Mouse (Mus musculus): ENCODE results near the gene Slc6a4. TPM values are rescaled to one million over a fixed set of nuclear protein-coding genes. Genes with fewer than 3 reads are reported as not detected.

The Slc6a4 gene
- polyA plus RNA-seq, 1 experiment from 2014 or later, result 2.0 TPM

- Histone ChIP-seq H3K36me3 (replicated peaks; ENCODE audit: insufficient read depth, low read length) (no peaks in the 10 kb centered on the region), H3K9me3 (ENCODE audit: low read length) (no peaks in the 10 kb centered on the region), H3K27ac (ENCODE audit: low read depth) (no peak overlapping the region), H3K4me2 (ENCODE audit: low read depth, low read length) (no peak overlapping the region), H3K27me3 (ENCODE audit: insufficient read depth, low read length) (no peaks in the 10 kb centered on the region), H3K9ac (replicated peaks) (no peak overlapping the region), H3K4me3 (ENCODE audit: low read depth, low read length) (no peak overlapping the region), H3K4me1 (ENCODE audit: insufficient read depth) (peaks cover 8% of the 10 kb centered on the region)
- no peak for TF ChIP-seq EP300 (IDR thresholded peaks at IDR 0.05; ENCODE audit: low read depth)
- TF ChIP-seq CTCF (IDR thresholded peaks at IDR 0.05; ENCODE audit: low read depth), result peak; percentile 65
- DNase-seq, result no peak
- no peak for ATAC-seq
- 55% methylated on average over 3 of the region's 3 CpGs for WGBS (ENCODE audit: insufficient replicate concordance)
These were observed 28.2 kb downstream of the Slc6a4 start for GRCm38 (mm10) chr11:77026559-77026958.

- DNase-seq (no peak), ATAC-seq (peak; percentile 55; the same call in 1 of the 2 replicates)
- H3K27me3 ChIP-seq (ENCODE audit: insufficient read depth, low read length), result no peaks in the 10 kb centered on the region
- H3K4me2 ChIP-seq (ENCODE audit: low read depth, low read length), result no peak overlapping the region
- no peaks in the 10 kb centered on the region for H3K36me3 ChIP-seq (replicated peaks; ENCODE audit: insufficient read depth, low read length)
- no peak overlapping the region for H3K9ac ChIP-seq (replicated peaks)
- H3K4me3 ChIP-seq (ENCODE audit: low read depth, low read length), result no peak overlapping the region
- H3K27ac ChIP-seq (ENCODE audit: low read depth), result no peak overlapping the region
- peaks cover 2% of the 10 kb centered on the region; the same call in 1 of the 2 replicates for H3K4me1 ChIP-seq (ENCODE audit: insufficient read depth)
- WGBS (ENCODE audit: insufficient replicate concordance), result 71% methylated on average over 3 of the region's 3 CpGs
- no peaks in the 10 kb centered on the region for H3K9me3 ChIP-seq (ENCODE audit: low read length)
- TF ChIP-seq EP300 (IDR thresholded peaks at IDR 0.05; ENCODE audit: low read depth) (no peak), CTCF (IDR thresholded peaks at IDR 0.05; ENCODE audit: low read depth) (no peak)
These were observed 29.8 kb downstream of the Slc6a4 start for GRCm38 (mm10) chr11:77028157-77028556.

- H3K4me2 ChIP-seq (ENCODE audit: low read depth, low read length), result no peak overlapping the region
- H3K27ac ChIP-seq (ENCODE audit: low read depth), result no peak overlapping the region
- no peaks in the 10 kb centered on the region for H3K36me3 ChIP-seq (replicated peaks; ENCODE audit: insufficient read depth, low read length)
- ATAC-seq, result no peak
- DNase-seq, result no peak
- WGBS (ENCODE audit: insufficient replicate concordance), result 44% methylated on average over 14 of the region's 14 CpGs
- no peaks in the 10 kb centered on the region for H3K9me3 ChIP-seq (ENCODE audit: low read length)
- H3K4me1 ChIP-seq (ENCODE audit: insufficient read depth), result peaks cover 2% of the 10 kb centered on the region; the same call in 1 of the 2 replicates
- no peak overlapping the region for H3K4me3 ChIP-seq (ENCODE audit: low read depth, low read length)
- H3K9ac ChIP-seq (replicated peaks), result no peak overlapping the region
- no peak for TF ChIP-seq CTCF (IDR thresholded peaks at IDR 0.05; ENCODE audit: low read depth)
- no peaks in the 10 kb centered on the region for H3K27me3 ChIP-seq (ENCODE audit: insufficient read depth, low read length)
These were observed 32.9 kb downstream of the Slc6a4 start for GRCm38 (mm10) chr11:77031151-77031934.

- Histone ChIP-seq H3K4me1 (ENCODE audit: insufficient read depth) (no peaks in the 10 kb centered on the region), H3K27ac (ENCODE audit: low read depth) (no peak overlapping the region), H3K9me3 (ENCODE audit: low read length) (no peaks in the 10 kb centered on the region), H3K27me3 (ENCODE audit: insufficient read depth, low read length) (no peaks in the 10 kb centered on the region), H3K36me3 (replicated peaks; ENCODE audit: insufficient read depth, low read length) (peaks cover 21% of the 10 kb centered on the region), H3K4me3 (ENCODE audit: low read depth, low read length) (no peak overlapping the region), H3K9ac (replicated peaks) (no peak overlapping the region), H3K4me2 (ENCODE audit: low read depth, low read length) (no peak overlapping the region)
- DNase-seq (no peak), ATAC-seq (no peak)
- no peak for TF ChIP-seq CTCF (IDR thresholded peaks at IDR 0.05; ENCODE audit: low read depth)
- TF ChIP-seq EP300 (IDR thresholded peaks at IDR 0.05; ENCODE audit: low read depth), result no peak
- 82% methylated on average over 4 of the region's 4 CpGs for WGBS (ENCODE audit: insufficient replicate concordance)
These were observed 43.5 kb downstream of the Slc6a4 start for GRCm38 (mm10) chr11:77041891-77042290.

GRCm38 (mm10) chr11:77042816-77043215, 44.4 kb downstream of the Slc6a4 start:
- WGBS (ENCODE audit: insufficient replicate concordance), result 75% methylated on average over 2 of the region's 2 CpGs
- no peaks in the 10 kb centered on the region for H3K27me3 ChIP-seq (ENCODE audit: insufficient read depth, low read length)
- H3K27ac ChIP-seq (ENCODE audit: low read depth), result no peak overlapping the region
- peaks cover 27% of the 10 kb centered on the region for H3K36me3 ChIP-seq (replicated peaks; ENCODE audit: insufficient read depth, low read length)
- H3K9me3 ChIP-seq (ENCODE audit: low read length), result no peaks in the 10 kb centered on the region
- no peak for ATAC-seq
- no peak for DNase-seq
- H3K4me3 ChIP-seq (ENCODE audit: low read depth, low read length), result no peak overlapping the region
- no peak overlapping the region for H3K9ac ChIP-seq (replicated peaks)
- H3K4me1 ChIP-seq (ENCODE audit: insufficient read depth), result no peaks in the 10 kb centered on the region
- TF ChIP-seq EP300 (IDR thresholded peaks at IDR 0.05; ENCODE audit: low read depth), result no peak
- no peak for TF ChIP-seq CTCF (IDR thresholded peaks at IDR 0.05; ENCODE audit: low read depth)
- H3K4me2 ChIP-seq (ENCODE audit: low read depth, low read length), result no peak overlapping the region

GRCm38 (mm10) chr11:77061951-77062350, 63.5 kb downstream of the Slc6a4 start:
- Histone ChIP-seq H3K27ac (ENCODE audit: low read depth) (no peak overlapping the region), H3K36me3 (replicated peaks; ENCODE audit: insufficient read depth, low read length) (peaks cover 3% of the 10 kb centered on the region; the same call in 1 of the 2 replicates)

More at GRCm38 (mm10) chr11:77061951-77062350, 63.5 kb downstream of the Slc6a4 start:
- TF ChIP-seq EP300 (IDR thresholded peaks at IDR 0.05; ENCODE audit: low read depth) (no peak), CTCF (IDR thresholded peaks at IDR 0.05; ENCODE audit: low read depth) (no peak)
- Histone ChIP-seq H3K9ac (replicated peaks) (no peak overlapping the region), H3K9me3 (ENCODE audit: low read length) (no peaks in the 10 kb centered on the region), H3K4me2 (ENCODE audit: low read depth, low read length) (no peak overlapping the region), H3K27me3 (ENCODE audit: insufficient read depth, low read length) (no peaks in the 10 kb centered on the region), H3K4me3 (ENCODE audit: low read depth, low read length) (no peak overlapping the region), H3K4me1 (ENCODE audit: insufficient read depth) (no peaks in the 10 kb centered on the region)
- DNase-seq (no peak), ATAC-seq (no peak)
- WGBS (ENCODE audit: insufficient replicate concordance), result 72% methylated on average over 5 of the region's 5 CpGs
